21 mouse cellular contexts compared by ENCODE assay signal in the genomic region with DNA sequence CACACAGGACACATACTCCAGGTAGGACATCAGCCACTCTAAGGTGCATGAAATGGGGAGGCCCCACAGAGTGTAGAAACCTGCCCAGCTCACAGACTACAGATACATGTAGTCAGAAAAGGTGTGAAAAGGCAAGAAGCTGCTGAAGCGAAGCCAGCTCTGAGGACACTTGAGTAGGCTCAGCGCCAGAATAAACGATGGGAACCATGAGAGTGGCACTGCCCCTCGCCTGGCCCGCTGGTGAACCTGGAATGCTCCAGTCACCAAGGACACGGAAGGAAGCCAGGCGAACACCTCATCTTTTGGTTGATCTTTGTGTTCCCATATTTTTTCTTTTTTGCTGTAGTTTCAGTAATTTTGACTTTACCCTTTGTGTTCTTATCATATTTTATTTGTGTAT.
DNase-seq lines count a peak whose midpoint lies in the region; ATAC-seq and TF ChIP-seq lines count a peak whose summit lies in the region.
"Had no signal": no experiment of that assay in that cellular context is flagged by ENCODE, and none has a peak within 500 bp of the region (broad histone marks: within the 10 kb centered on the region; RNA-seq: fewer than 3 reads in every experiment).

No protein-coding gene starts in this region.

- H3K4me3 ChIP-seq in heart, embryonic 11.5 days (ENCODE audit: low read depth, low read length) = no peak overlapping the region
- no peak overlapping the region for H3K4me3 ChIP-seq in lung, adult 2 months (replicated peaks; ENCODE audit: extremely low read depth, low read depth, low read length)
- H3K4me3 ChIP-seq: embryonic facial prominence, embryonic 12.5 days; forebrain, embryonic 15.5 days; heart, adult 2 months; heart, embryonic 13.5 days had no signal

- H3K9ac ChIP-seq in heart, embryonic 11.5 days (ENCODE audit: low read depth, low read length) = no peak overlapping the region
- H3K9ac ChIP-seq: embryonic facial prominence, embryonic 12.5 days; forebrain, embryonic 15.5 days; heart, embryonic 13.5 days had no signal

- H3K4me2 ChIP-seq in heart, embryonic 11.5 days = no peak overlapping the region
- H3K4me2 ChIP-seq: embryonic facial prominence, embryonic 12.5 days; forebrain, embryonic 15.5 days; heart, embryonic 13.5 days had no signal

- no peaks in the 10 kb centered on the region for H3K4me1 ChIP-seq in heart, embryonic 11.5 days (ENCODE audit: control insufficient read depth, insufficient read depth, low read length)
- H3K4me1 ChIP-seq in lung, adult 2 months (ENCODE audit: control insufficient read depth, insufficient read depth, low read length) = no peaks in the 10 kb centered on the region; the same call in 1 of the 2 replicates
- H3K4me1 ChIP-seq: embryonic facial prominence, embryonic 12.5 days; forebrain, embryonic 15.5 days had no signal

- no peak for ATAC-seq in heart, embryonic 11.5 days (replicated peaks; ENCODE audit: insufficient number of reproducible peaks, low FRiP score, low TSS enrichment)
- ATAC-seq: CD4-positive, CD25-positive, alpha-beta regulatory T cell, adult 4 months; forebrain, embryonic 15.5 days had no signal

- no peak overlapping the region for H3K27ac ChIP-seq in heart, embryonic 11.5 days (ENCODE audit: low read depth, low read length)
- H3K27ac ChIP-seq: embryonic facial prominence, embryonic 12.5 days; forebrain, embryonic 15.5 days; heart, adult 2 months; heart, embryonic 13.5 days had no signal

- no peak for TF ChIP-seq CTCF in lung, adult 2 months (IDR thresholded peaks at IDR 0.05; ENCODE audit: insufficient read depth, low read length)

- H3K9me3 ChIP-seq in heart, embryonic 11.5 days (replicated peaks; ENCODE audit: control insufficient read depth, low read length) = no peaks in the 10 kb centered on the region
- H3K9me3 ChIP-seq: embryonic facial prominence, embryonic 12.5 days had no signal

- H3K27me3 ChIP-seq in heart, embryonic 11.5 days (ENCODE audit: control insufficient read depth, insufficient read depth, low read length) = no peaks in the 10 kb centered on the region
- H3K27me3 ChIP-seq: embryonic facial prominence, embryonic 12.5 days; forebrain, embryonic 15.5 days; heart, embryonic 13.5 days had no signal

- no peak for TF ChIP-seq POLR2A in lung, adult 2 months (IDR thresholded peaks at IDR 0.05; ENCODE audit: borderline replicate concordance, extremely low read depth, low read depth, low read length)

- peak; percentile 58 for DNase-seq in heart, adult 11 months
- DNase-seq in kidney, postnatal 14 days = peak; percentile 16
- no peak for DNase-seq in kidney, adult 8-10 months
- DNase-seq in lung, adult 18-20 months = peak; percentile 9 to 48
- no peak for DNase-seq in lung, adult 2 months
- peak; percentile 30 for DNase-seq in lung, postnatal 14 days
- DNase-seq in right cerebral cortex, postnatal 4 days = no peak
- DNase-seq: adrenal gland, adult 8-10 months; adrenal gland, postnatal 36 days; B cell, adult 2 months; cerebellum, adult 2 months; cerebellum, postnatal 25 days; gastrocnemius, postnatal 36 days; heart, adult 2 months; heart, postnatal 36 days had no signal

- H3K36me3 ChIP-seq in heart, embryonic 11.5 days (ENCODE audit: control insufficient read depth, insufficient read depth, low read length) = no peaks in the 10 kb centered on the region
- H3K36me3 ChIP-seq: embryonic facial prominence, embryonic 12.5 days; forebrain, embryonic 15.5 days; G1E; heart, embryonic 13.5 days had no signal

- WGBS in heart, embryonic 11.5 days (ENCODE audit: insufficient replicate concordance) = 78% methylated on average over 7 of the region's 7 CpGs
- 75% methylated on average over 7 of the region's 7 CpGs for WGBS in lung, adult 2 months

Comparison
In these comparisons a context has a peak if more than half of its experiments do, and no peak if none do; other contexts are left out.
1. DNase-seq: peak in heart, adult 11 months (single experiment), kidney, postnatal 14 days (single experiment), lung, adult 18-20 months (2 of 2) and lung, postnatal 14 days (single experiment); none in kidney, adult 8-10 months (0 of 2), lung, adult 2 months (single experiment) and right cerebral cortex, postnatal 4 days (single experiment).